Mouse (Mus musculus) cerebellum, adult 8-10 months (tissue): ENCODE measurements around the gene Has1.

Experiments used
- DNase-seq: peaks from one replicate; pipeline ENCODE4 v3.0.0; 2022

Has1 gene

GRCm38 (mm10) chr17:17843534-17844261, 11.3 kb downstream of the Has1 start:
- no peak for DNase-seq

- no peak for DNase-seq
Observed at GRCm38 (mm10) chr17:17840796-17841195, 14.2 kb downstream of the Has1 start.

GRCm38 (mm10) chr17:17839276-17839675, 15.7 kb downstream of the Has1 start:
- no peak for DNase-seq

- DNase-seq: peak; percentile 95
Observed at GRCm38 (mm10) chr17:17837919-17838701, 16.9 kb downstream of the Has1 start.

- DNase-seq: peak; percentile 43
Observed at GRCm38 (mm10) chr17:17837426-17837825, 17.6 kb downstream of the Has1 start.

- no peak for DNase-seq
Observed at GRCm38 (mm10) chr17:17836101-17836500, 18.9 kb downstream of the Has1 start.

- DNase-seq: no peak
Observed at GRCm38 (mm10) chr17:17834896-17835295, 20.1 kb downstream of the Has1 start.

- peak; percentile 40 for DNase-seq
Observed at GRCm38 (mm10) chr17:17830731-17831130, 24.3 kb downstream of the Has1 start.

GRCm38 (mm10) chr17:17829816-17830535, 25.0 kb downstream of the Has1 start:
- DNase-seq: peak; percentile 33

GRCm38 (mm10) chr17:17829052-17829785, 25.8 kb downstream of the Has1 start:
- peak; percentile 37 for DNase-seq

- DNase-seq: peak; percentile 73
Observed at GRCm38 (mm10) chr17:17828191-17828981, 26.6 kb downstream of the Has1 start.

- DNase-seq: peak; percentile 77
Observed at GRCm38 (mm10) chr17:17827658-17828190, 27.3 kb downstream of the Has1 start.

GRCm38 (mm10) chr17:17826751-17827657, 28.0 kb downstream of the Has1 start, which contains the start of gene Spaca6:
Gene Spaca6 (plus strand): TSS chr17:17827158.
- peak; percentile 95 for DNase-seq

GRCm38 (mm10) chr17:17825921-17826591, 28.9 kb downstream of the Has1 start:
- DNase-seq: peak; percentile 65

- DNase-seq: no peak
Observed at GRCm38 (mm10) chr17:17823612-17824336, 31.2 kb downstream of the Has1 start.

GRCm38 (mm10) chr17:17795527-17795926, 59.5 kb downstream of the Has1 start:
- no peak for DNase-seq
